Mouse (Mus musculus) heart, embryonic 12.5 days (tissue): ENCODE measurements around the gene Muc5b. TPM values are rescaled to one million over a fixed set of nuclear protein-coding genes. Genes with fewer than 3 reads are reported as not detected.
"Not testable (repeated sequence)": the region's sequence is repeated elsewhere in the genome, so short reads cannot be mapped to it uniquely, and the experiment has no call there.

Experiments
- ATAC-seq: fragments of 200-750 bp; cut with Nextera tagmentation; 2 replicates; pipeline ENCODE4 v1.8.0; 2017; ENCODE audit warnings: moderate TSS enrichment, moderate library complexity; ENCODE audit not compliant: insufficient number of reproducible peaks, low FRiP score
- H3K27ac ChIP-seq: fragments of 300-500 bp; sonication (generic); 2 replicates; pipeline ENCODE4 v1.5.1; 2016; ENCODE audit warnings: mild to moderate bottlenecking, moderate library complexity; ENCODE audit not compliant: poor library complexity, severe bottlenecking
- H3K27me3 ChIP-seq: fragments of 300-500 bp; sonication (generic); replicated peaks from 2 replicates; pipeline ENCODE4 v1.6.1; 2016; ENCODE audit warnings: mild to moderate bottlenecking, moderate library complexity
- H3K36me3 ChIP-seq: fragments of 300-500 bp; sonication (generic); 2 replicates; pipeline ENCODE4 v1.6.1; 2016; ENCODE audit warnings: mild to moderate bottlenecking, moderate library complexity
- H3K4me1 ChIP-seq: fragments of 300-500 bp; sonication (generic); replicated peaks from 2 replicates; pipeline ENCODE4 v1.6.1; 2016; ENCODE audit warnings: mild to moderate bottlenecking
- H3K4me2 ChIP-seq: fragments of 300-500 bp; sonication (generic); 2 replicates; pipeline ENCODE4 v1.6.1; 2016; ENCODE audit warnings: mild to moderate bottlenecking, moderate library complexity
- H3K4me3 ChIP-seq: fragments of 300-500 bp; sonication (generic); 2 replicates; pipeline ENCODE4 v1.5.1; 2016; ENCODE audit warnings: mild to moderate bottlenecking
- H3K9ac ChIP-seq: fragments of 300-500 bp; sonication (generic); 2 replicates; pipeline ENCODE4 v1.6.1; 2016; ENCODE audit warnings: mild to moderate bottlenecking, moderate library complexity
- H3K9me3 ChIP-seq: fragments of 300-500 bp; sonication (generic); replicated peaks from 2 replicates; pipeline ENCODE4 v1.6.1; 2016; ENCODE audit warnings: mild to moderate bottlenecking, moderate library complexity
- WGBS: fragments of 180-500 bp; shearing (Covaris S2); methylation state at CpG from one replicate; pipeline ENCODE4 v1.1.7; 2016; 5-methylcytosine and 5-hydroxymethylcytosine counted together
- polyA plus RNA-seq: library from polyadenylated mRNA; unstranded; fragments of >200 nt; fragmentation: Nextera tagmentation; extraction: Ambion mirVana; gene quantifications from 2 replicates; pipeline ENCODE4 v1.2.1, GENCODE M21; 2016

Gene Muc5b
- polyA plus RNA-seq, result 0.06 TPM in 2 replicates

- H3K4me3 ChIP-seq, result no peak within 1 kb of the TSS
- no peak within 1 kb of the TSS for H3K9ac ChIP-seq
- peaks cover 37% of the 10 kb centered on the region for H3K4me1 ChIP-seq
- H3K27ac ChIP-seq, result no peak within 1 kb of the TSS
- no peaks in the 10 kb centered on the region for H3K9me3 ChIP-seq
- WGBS, result 55% methylated on average over 5 of the region's 5 CpGs
- H3K36me3 ChIP-seq, result no peaks in the 10 kb centered on the region
- H3K27me3 ChIP-seq, result peaks cover 23% of the 10 kb centered on the region
- H3K4me2 ChIP-seq, result no peak within 1 kb of the TSS
- peak; percentile 54; the same call in 1 of the 2 replicates for ATAC-seq
These were observed at the start of gene Muc5b for GRCm38 (mm10) chr7:141838779-141839178. Muc5b (plus strand) TSS chr7:141839070.

GRCm38 (mm10) chr7:141794251-141794650 is 44.6 kb upstream of the Muc5b start:
- H3K4me2 ChIP-seq, result no peak overlapping the region
- H3K4me3 ChIP-seq, result no peak overlapping the region
- peaks cover 23% of the 10 kb centered on the region for H3K9me3 ChIP-seq
- WGBS, result 93% methylated on average over 1 of the region's 1 CpGs
- H3K4me1 ChIP-seq, result no peaks in the 10 kb centered on the region
- no peaks in the 10 kb centered on the region for H3K27me3 ChIP-seq
- no peak overlapping the region for H3K9ac ChIP-seq
- no peak overlapping the region for H3K27ac ChIP-seq
- ATAC-seq, result no peak
- no peaks in the 10 kb centered on the region for H3K36me3 ChIP-seq

DNA sequence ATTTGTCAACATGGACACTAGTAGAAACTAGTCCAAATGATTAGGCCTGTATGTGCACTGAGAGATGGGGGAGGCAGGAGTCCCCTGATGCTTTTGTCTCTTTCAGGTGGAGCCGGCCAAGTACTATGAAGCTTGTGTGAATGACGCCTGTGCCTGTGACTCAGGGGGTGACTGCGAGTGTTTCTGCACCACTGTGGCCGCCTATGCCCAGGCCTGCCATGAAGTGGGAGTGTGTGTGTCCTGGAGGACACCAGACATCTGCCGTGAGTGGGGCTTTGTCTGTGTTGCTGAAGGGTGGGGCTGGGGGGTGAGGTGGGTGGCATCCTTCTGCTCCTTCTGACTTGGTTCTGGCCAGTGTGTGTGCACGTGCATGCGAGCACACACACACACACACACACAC is 35.7 kb upstream of the Muc5b start:
- WGBS, result 82% methylated on average over 7 of the region's 7 CpGs
- Histone ChIP-seq H3K9me3 (peaks cover 13% of the 10 kb centered on the region), H3K4me1 (no peaks in the 10 kb centered on the region), H3K9ac (no peak overlapping the region), H3K4me3 (no peak overlapping the region), H3K4me2 (no peak overlapping the region), H3K27me3 (peaks cover 15% of the 10 kb centered on the region; the same call in 1 of the 2 replicates), H3K27ac (no peak overlapping the region), H3K36me3 (no peaks in the 10 kb centered on the region)
- ATAC-seq, result no peak

- H3K27ac ChIP-seq, result no peak overlapping the region
- no peak overlapping the region for H3K4me2 ChIP-seq
- no peak for ATAC-seq
- no peak overlapping the region for H3K9ac ChIP-seq
- H3K36me3 ChIP-seq, result no peaks in the 10 kb centered on the region
- H3K27me3 ChIP-seq, result peaks cover 15% of the 10 kb centered on the region; the same call in 1 of the 2 replicates
- no peak overlapping the region for H3K4me3 ChIP-seq
- no peaks in the 10 kb centered on the region for H3K4me1 ChIP-seq
- no peaks in the 10 kb centered on the region for H3K9me3 ChIP-seq
- 77% methylated on average over 7 of the region's 7 CpGs for WGBS
These were observed 33.5 kb upstream of the Muc5b start for GRCm38 (mm10) chr7:141805384-141805783.

DNA sequence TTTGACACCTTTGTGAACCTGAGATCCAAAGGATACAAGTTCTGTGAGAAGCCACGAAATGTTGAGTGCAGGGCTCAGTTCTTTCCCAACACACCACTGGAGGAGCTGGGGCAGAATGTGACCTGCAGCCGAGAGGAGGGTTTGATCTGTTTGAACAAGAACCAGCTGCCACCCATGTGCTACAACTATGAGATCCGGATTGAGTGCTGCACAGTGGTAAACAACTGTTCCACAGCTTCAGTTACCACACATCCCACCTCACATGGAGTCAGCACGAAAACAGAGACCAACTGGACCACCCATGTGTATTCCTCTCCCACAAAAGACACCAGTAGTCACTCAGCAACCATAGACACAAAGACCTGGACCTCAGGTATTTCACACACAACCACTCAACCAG is 31.0 kb upstream of the Muc5b start:
- H3K9ac ChIP-seq, H3K4me3 ChIP-seq, H3K4me2 ChIP-seq, H3K27ac ChIP-seq, H3K9me3 ChIP-seq, H3K4me1 ChIP-seq, ATAC-seq, H3K36me3 ChIP-seq: not testable (repeated sequence)
- no CpG with 5 or more reads among the region's 4 CpGs for WGBS
- H3K27me3 ChIP-seq, result 0 out of 2 replicates have a peak, but pooled peaks cover 14% of the 10 kb centered on the region

DNA sequence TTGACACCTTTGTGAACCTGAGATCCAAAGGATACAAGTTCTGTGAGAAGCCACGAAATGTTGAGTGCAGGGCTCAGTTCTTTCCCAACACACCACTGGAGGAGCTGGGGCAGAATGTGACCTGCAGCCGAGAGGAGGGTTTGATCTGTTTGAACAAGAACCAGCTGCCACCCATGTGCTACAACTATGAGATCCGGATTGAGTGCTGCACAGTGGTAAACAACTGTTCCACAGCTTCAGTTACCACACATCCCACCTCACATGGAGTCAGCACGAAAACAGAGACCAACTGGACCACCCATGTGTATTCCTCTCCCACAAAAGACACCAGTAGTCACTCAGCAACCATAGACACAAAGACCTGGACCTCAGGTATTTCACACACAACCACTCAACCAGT is 28.9 kb upstream of the Muc5b start:
- 0 out of 2 replicates have a peak, but pooled peaks cover 11% of the 10 kb centered on the region for H3K27me3 ChIP-seq
- H3K9me3 ChIP-seq, H3K27ac ChIP-seq, H3K4me2 ChIP-seq, H3K36me3 ChIP-seq, ATAC-seq, H3K4me3 ChIP-seq, H3K9ac ChIP-seq, H3K4me1 ChIP-seq: not testable (repeated sequence)
- WGBS, result no CpG with 5 or more reads among the region's 4 CpGs

GRCm38 (mm10) chr7:141813321-141813720 is 25.5 kb upstream of the Muc5b start:
- H3K27me3 ChIP-seq, result no peaks in the 10 kb centered on the region
- 70% methylated on average over 4 of the region's 4 CpGs for WGBS
- H3K27ac ChIP-seq, result no peak overlapping the region
- no peak for ATAC-seq
- no peak overlapping the region for H3K9ac ChIP-seq
- H3K4me1 ChIP-seq, result no peaks in the 10 kb centered on the region
- H3K9me3 ChIP-seq, result no peaks in the 10 kb centered on the region
- no peaks in the 10 kb centered on the region for H3K36me3 ChIP-seq
- no peak overlapping the region for H3K4me2 ChIP-seq
- no peak overlapping the region for H3K4me3 ChIP-seq

GRCm38 (mm10) chr7:141815361-141815760 is 23.5 kb upstream of the Muc5b start:
- Histone ChIP-seq H3K4me2 (no peak overlapping the region), H3K4me3 (no peak overlapping the region), H3K9me3 (no peaks in the 10 kb centered on the region), H3K27ac (no peak overlapping the region), H3K36me3 (no peaks in the 10 kb centered on the region), H3K27me3 (no peaks in the 10 kb centered on the region), H3K4me1 (no peaks in the 10 kb centered on the region), H3K9ac (no peak overlapping the region)
- 74% methylated on average over 4 of the region's 4 CpGs for WGBS
- no peak for ATAC-seq

DNA sequence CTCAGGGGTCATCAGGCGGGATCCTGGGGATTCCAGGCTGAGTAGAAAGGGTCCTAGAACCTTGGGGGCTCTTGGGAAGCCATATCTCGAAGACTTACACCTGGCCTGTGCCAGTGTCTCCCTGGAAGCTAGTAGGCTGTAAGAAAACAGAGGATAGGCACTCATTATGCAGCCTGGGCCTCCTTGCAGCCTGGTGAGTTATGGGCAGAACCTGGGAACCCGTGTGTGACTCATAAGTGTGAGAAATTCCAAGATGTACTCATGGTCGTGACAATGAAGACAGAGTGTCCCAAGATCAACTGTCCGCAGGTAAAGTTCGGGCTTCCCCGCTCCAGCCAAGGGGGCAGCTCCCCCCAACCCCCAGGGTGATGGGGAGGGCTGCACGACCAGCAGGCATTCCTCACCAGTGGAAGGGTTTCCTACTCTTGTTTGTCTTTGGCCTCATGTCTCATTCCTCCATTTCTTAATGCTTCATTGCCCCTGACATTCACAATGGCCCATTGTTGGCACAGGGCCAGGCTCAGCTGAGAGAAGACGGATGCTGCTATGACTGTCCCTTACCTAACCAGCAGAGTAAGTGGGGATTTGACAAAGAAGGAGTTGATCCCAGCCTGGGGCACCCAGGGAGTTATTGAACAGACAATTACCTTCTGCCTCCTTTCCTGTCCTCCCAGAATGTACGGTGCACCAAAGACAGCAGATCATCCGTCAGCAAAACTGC is 21.4 kb upstream of the Muc5b start:
- Histone ChIP-seq H3K9me3 (no peaks in the 10 kb centered on the region), H3K4me1 (no peaks in the 10 kb centered on the region), H3K36me3 (no peaks in the 10 kb centered on the region), H3K4me3 (no peak overlapping the region), H3K9ac (no peak overlapping the region), H3K27ac (no peak overlapping the region), H3K27me3 (no peaks in the 10 kb centered on the region), H3K4me2 (no peak overlapping the region)
- no peak for ATAC-seq
- 75% methylated on average over 11 of the region's 11 CpGs for WGBS

- H3K4me2 ChIP-seq, result no peak overlapping the region
- no peaks in the 10 kb centered on the region for H3K27me3 ChIP-seq
- H3K36me3 ChIP-seq, result no peaks in the 10 kb centered on the region
- ATAC-seq, result no peak
- H3K9ac ChIP-seq, result no peak overlapping the region
- H3K4me3 ChIP-seq, result no peak overlapping the region
- no peaks in the 10 kb centered on the region for H3K4me1 ChIP-seq
- no peaks in the 10 kb centered on the region for H3K9me3 ChIP-seq
- no peak overlapping the region for H3K27ac ChIP-seq
- WGBS, result 74% methylated on average over 3 of the region's 3 CpGs
These were observed 20.6 kb upstream of the Muc5b start for GRCm38 (mm10) chr7:141818267-141818666.

- ATAC-seq, result no peak
- Histone ChIP-seq H3K4me2 (no peak overlapping the region), H3K36me3 (no peaks in the 10 kb centered on the region), H3K27me3 (peaks cover 7% of the 10 kb centered on the region), H3K9ac (no peak overlapping the region), H3K27ac (no peak overlapping the region), H3K9me3 (no peaks in the 10 kb centered on the region), H3K4me3 (no peak overlapping the region), H3K4me1 (no peaks in the 10 kb centered on the region)
- WGBS, result 49% methylated on average over 4 of the region's 4 CpGs
These were observed 16.1 kb upstream of the Muc5b start for GRCm38 (mm10) chr7:141822582-141823261.
